Mouse (Mus musculus): ENCODE results near the gene Mlxipl.

Gene Mlxipl

GRCm38 (mm10) chr5:135145955-135146354 lies 56.3 kb downstream of the Mlxipl start:
- DNase-seq (ENCODE audit: low spot score in 2 of 2): no peak

- no peak for DNase-seq (ENCODE audit: low spot score in 2 of 2)
These were observed 59.0 kb downstream of the Mlxipl start for GRCm38 (mm10) chr5:135148715-135149052.

GRCm38 (mm10) chr5:135149053-135149819 lies 59.5 kb downstream of the Mlxipl start, which contains the start of gene Tbl2:
Tbl2 (plus strand) TSS chr5:135149657.
- DNase-seq (ENCODE audit: low spot score in 2 of 2): peak; percentile 98

GRCm38 (mm10) chr5:135149820-135150178 lies 60.1 kb downstream of the Mlxipl start:
- DNase-seq (ENCODE audit: low spot score in 2 of 2): no peak

- DNase-seq (ENCODE audit: low spot score in 2 of 2): no peak
These were observed 66.8 kb downstream of the Mlxipl start for GRCm38 (mm10) chr5:135156496-135156895.

GRCm38 (mm10) chr5:135161221-135161620 lies 71.5 kb downstream of the Mlxipl start:
- no peak for DNase-seq (ENCODE audit: low spot score in 2 of 2)

- no peak for DNase-seq (ENCODE audit: low spot score in 2 of 2)
These were observed 72.0 kb downstream of the Mlxipl start for GRCm38 (mm10) chr5:135161650-135162049.

GRCm38 (mm10) chr5:135162361-135162760 lies 72.7 kb downstream of the Mlxipl start:
- no peak for DNase-seq (ENCODE audit: low spot score in 2 of 2)

GRCm38 (mm10) chr5:135162821-135163220 lies 73.1 kb downstream of the Mlxipl start:
- no peak for DNase-seq (ENCODE audit: low spot score in 2 of 2)

- no peak for DNase-seq (ENCODE audit: low spot score in 2 of 2)
These were observed 77.2 kb downstream of the Mlxipl start for GRCm38 (mm10) chr5:135166909-135167308.

- no peak for DNase-seq (ENCODE audit: low spot score in 2 of 2)
These were observed 77.8 kb downstream of the Mlxipl start for GRCm38 (mm10) chr5:135167469-135167868.

- peak; percentile 90 to 92 for DNase-seq (ENCODE audit: low spot score in 2 of 2)
These were observed 78.7 kb downstream of the Mlxipl start, which contains the start of gene Bcl7b for GRCm38 (mm10) chr5:135168063-135169062. Bcl7b (plus strand) TSS chr5:135168283.

- DNase-seq (ENCODE audit: low spot score in 2 of 2): no peak
These were observed 79.8 kb downstream of the Mlxipl start for GRCm38 (mm10) chr5:135169479-135169878.

GRCm38 (mm10) chr5:135171688-135172220 lies 82.1 kb downstream of the Mlxipl start:
- no peak for DNase-seq (ENCODE audit: low spot score in 2 of 2)

- no peak for DNase-seq (ENCODE audit: low spot score in 2 of 2)
These were observed 83.3 kb downstream of the Mlxipl start for GRCm38 (mm10) chr5:135172986-135173385.

GRCm38 (mm10) chr5:135175086-135175485 lies 85.4 kb downstream of the Mlxipl start:
- DNase-seq (ENCODE audit: low spot score in 2 of 2): no peak

- no peak for DNase-seq (ENCODE audit: low spot score in 2 of 2)
These were observed 88.8 kb downstream of the Mlxipl start for GRCm38 (mm10) chr5:135178523-135178922.

GRCm38 (mm10) chr5:135178996-135179395 lies 89.3 kb downstream of the Mlxipl start:
- DNase-seq (ENCODE audit: low spot score in 2 of 2): no peak

GRCm38 (mm10) chr5:135179616-135180015 lies 89.9 kb downstream of the Mlxipl start:
- DNase-seq (ENCODE audit: low spot score in 2 of 2): no peak

- no peak for DNase-seq (ENCODE audit: low spot score in 2 of 2)
These were observed 91.1 kb downstream of the Mlxipl start for GRCm38 (mm10) chr5:135180796-135181195.

- DNase-seq (ENCODE audit: low spot score in 2 of 2): no peak
These were observed 92.1 kb downstream of the Mlxipl start for GRCm38 (mm10) chr5:135181776-135182175.

GRCm38 (mm10) chr5:135183131-135183861 lies 93.6 kb downstream of the Mlxipl start:
- no peak for DNase-seq (ENCODE audit: low spot score in 2 of 2)
